Mouse (Mus musculus) inflammation-experienced regulatory T-cells, adult 6 months (primary cell): ENCODE results near the gene Hoxc6. TPM values are rescaled to one million over a fixed set of nuclear protein-coding genes. Genes with fewer than 3 reads are reported as not detected.

Experiments
- ATAC-seq: one replicate; pipeline ENCODE4 v1.8.0; 2017
- polyA plus RNA-seq, 3 experiments: library from polyadenylated mRNA; unstranded; fragments of 100-300 nt; shearing (Covaris generic); gene quantifications; one replicate each; pipeline ENCODE4 v1.2.1; 2017

The Hoxc6 gene
- polyA plus RNA-seq, 3 experiments from 2014 or later: not detected

DNA sequence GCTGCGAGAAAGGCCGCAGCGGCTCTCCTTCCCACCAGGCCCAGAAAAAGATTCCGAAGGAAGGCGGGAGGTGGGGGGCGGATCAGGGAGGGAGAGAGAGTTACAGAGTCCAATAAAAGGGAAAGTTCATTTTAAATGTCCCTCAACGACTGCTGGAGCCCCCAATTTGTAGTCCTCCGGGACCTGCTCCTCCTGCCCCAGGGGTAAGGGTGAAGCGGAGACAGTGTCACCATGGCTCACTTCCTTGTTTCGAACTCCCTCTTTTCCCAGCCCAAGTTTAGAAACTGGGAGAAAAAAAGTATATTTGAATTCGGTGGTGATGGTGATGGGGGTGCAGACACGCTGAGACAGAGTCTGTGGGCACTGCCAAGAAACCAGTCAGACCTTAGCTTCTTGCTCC is 42.5 kb downstream of the Hoxc6 start:
- no peak for ATAC-seq

DNA sequence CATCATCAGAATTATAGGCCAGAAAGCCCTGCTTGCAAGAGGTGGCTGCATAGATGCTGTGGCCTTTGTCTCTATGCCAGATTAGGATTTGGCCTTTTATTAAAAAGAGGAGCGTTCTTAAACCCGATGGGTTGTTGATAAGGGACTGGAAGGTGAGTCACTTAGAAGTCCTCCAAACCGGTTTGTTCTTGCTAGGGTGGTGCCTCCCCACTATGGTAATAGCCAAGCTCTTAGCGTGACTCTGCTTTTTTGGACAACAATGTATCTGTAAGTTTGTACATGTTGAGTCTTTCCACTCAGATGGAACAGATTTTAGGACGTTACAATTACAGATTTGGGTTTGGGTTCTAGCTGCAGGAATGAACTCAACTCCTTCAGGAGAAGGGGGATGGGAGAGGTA is 43.6 kb downstream of the Hoxc6 start:
- no peak for ATAC-seq

DNA sequence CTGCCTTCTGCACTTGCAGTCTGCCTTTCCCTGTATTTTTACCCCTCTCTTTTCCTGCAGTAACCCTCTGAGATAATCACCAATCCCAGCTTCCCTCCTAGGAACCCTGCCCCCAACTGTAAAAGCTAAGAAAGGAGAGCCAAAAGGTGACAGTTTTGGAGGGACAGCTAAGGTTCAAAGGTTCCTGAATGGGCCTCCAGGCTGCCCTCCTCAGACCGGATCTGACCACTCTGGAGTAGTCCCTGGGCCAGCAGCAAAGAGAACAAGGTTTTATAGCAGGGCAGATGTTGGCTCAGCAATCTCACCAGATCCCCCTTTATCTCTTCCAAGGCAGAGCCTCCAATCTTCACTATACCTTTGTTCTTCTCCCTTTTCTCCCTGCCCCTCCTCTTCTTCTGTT is 44.2 kb downstream of the Hoxc6 start:
- ATAC-seq: no peak

DNA sequence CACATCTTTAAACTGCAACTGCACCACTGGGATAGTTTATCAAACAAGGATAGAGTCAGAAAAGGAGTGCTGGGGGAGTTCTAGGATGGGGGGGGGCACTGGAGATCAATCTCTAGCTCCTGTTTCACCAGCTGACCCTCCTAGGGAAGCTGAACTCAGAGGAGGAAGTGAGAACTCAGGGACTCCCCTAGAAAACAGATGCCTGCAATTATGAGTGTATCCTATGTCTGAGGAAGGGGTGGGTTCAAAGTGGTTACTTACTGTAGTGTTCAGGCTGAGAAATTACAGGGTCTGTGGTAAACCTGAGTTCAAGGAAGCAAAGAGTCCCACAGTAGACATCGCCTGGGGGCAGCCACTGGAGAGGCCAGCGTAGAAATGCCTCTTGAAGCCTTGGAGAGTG is 53.6 kb downstream of the Hoxc6 start:
- no peak for ATAC-seq

DNA sequence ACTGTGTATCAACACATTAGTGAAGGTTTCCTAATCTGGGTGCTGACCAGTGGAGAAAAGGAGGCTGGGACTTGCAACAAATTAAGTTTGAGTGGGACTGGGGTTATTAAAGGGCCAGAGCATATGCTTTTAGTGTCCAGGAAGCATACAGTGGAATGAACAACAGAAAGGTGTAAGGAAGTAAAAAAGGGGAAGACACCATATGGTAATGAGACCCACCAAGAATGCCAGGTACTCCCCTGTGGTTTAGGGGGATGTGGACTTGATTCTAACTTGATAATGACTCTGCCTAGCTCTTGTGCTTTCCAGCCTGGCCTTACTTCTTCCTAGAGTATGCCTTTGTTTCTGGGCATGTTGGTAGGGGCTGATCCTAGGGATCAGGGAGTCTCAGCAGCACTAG is 55.2 kb downstream of the Hoxc6 start:
- no peak for ATAC-seq

DNA sequence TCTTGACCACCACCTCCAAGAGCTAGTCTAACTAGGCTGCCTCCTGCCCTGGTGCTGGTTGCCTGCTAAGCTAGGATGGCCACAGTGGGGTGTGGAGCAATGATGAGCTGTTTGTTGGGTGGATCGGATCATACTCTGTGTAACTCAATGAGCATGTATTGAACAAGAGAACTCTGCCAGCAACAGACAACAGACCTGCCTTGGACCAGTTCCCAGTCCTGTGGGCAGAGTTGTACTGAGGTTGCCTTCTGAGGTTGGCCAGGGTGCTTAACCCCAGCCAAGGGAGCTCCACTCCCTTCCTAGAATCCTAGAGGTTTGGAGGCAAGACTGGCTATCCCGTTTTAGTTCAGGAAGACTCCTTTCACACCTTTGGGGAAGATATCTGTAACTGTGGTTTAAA is 58.3 kb downstream of the Hoxc6 start:
- ATAC-seq: no peak

DNA sequence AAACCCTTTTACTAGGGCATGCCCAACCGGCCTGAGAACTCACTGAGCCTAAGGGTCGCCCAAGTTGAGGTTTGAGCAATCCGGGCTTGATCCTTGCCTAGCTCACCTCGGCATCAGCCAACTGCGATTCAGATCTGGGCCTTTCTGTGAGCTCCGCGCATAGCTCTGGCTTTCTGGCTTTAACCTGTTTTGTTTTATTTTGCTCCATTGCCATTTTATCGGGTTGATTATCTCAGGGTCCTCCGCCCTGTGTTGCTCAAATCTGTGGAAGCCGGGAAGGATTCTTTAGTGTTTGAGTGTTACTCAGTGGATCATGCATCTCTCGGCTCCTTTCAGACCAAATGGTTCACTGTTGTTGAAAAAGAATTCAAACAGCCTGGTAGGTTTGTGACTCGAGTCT is 60.7 kb downstream of the Hoxc6 start:
- no peak for ATAC-seq

DNA sequence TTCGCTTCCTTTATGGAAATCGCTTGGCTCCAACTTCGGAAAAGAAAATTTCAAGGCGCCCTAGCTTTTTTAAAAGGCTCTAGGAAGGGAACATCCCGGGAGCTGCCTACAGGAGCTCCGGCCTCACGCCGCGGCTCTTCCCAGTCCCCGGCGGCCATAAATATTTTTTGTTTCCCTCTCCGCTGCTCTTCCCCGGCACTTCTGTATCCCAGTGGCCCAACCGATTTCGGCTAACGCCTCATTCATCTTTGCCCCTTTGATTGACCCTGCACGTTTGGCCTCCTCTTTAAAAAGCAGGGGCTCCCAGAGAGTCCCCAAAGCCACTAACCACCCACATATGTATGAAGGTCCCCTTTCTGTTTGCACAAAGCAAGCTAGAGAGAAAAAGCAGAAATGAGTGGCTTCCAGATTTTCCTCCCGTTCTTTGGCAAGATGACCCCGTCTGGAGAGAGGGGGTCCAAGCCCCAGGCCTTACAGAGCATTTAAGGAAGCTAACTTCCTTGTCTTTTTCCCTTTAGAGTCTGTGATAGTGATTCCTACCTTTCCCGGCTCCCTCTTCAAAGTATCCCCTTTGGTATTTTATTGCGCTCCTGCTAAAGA is 61.4 kb downstream of the Hoxc6 start:
- ATAC-seq: no peak

DNA sequence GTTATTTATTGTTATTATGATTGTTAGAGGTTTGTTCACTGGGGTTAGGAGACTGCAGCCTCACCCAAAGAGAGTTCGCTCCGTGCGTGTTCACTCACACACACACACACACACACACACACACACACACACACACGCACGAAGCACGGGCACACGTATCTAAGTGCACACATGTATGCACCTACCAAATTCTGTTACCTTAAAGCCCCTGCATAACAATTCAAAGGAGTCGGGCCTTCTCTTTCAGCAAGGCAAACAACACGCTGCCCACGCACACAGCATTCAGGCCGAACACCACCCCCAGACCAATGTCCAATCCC is 61.9 kb downstream of the Hoxc6 start:
- ATAC-seq: no peak

DNA sequence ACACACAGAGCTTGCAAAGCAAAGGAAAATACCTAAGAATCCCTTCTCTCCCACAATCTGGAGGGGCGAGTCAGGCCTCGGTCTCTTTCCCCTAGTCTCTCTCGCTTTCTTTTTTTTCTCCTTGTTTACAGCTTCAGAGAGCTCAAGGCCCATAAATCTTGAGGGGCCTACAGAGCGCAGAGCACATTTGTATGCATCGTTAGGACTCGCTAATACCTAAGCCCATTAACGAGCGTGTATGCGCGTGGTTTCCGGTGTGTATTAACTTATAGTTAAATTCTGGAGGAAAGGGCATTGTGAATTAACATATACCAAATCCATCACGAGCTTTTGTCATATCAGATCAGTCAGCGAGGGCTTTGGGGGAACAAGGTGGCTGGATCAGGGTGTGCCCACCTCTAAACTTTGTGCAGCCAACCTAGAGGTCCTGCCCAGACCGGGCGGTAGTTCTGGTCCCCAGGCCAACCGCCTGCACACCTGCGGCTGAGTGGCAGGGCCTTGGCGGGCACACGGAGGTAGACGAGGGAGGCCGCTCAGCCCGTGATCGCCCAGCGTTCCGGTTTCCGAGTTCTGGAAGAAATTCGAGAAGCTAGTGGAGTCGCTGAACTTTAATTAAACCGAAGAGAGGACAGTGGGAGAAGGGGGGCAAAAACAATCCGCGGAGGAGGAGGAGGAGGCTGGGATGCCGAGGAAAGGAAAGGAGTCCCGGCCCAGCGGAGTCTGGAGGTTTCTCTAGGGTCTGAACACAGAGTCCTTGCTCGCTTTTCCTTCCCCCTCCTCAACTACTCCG is 62.5 kb downstream of the Hoxc6 start:
- ATAC-seq: no peak

DNA sequence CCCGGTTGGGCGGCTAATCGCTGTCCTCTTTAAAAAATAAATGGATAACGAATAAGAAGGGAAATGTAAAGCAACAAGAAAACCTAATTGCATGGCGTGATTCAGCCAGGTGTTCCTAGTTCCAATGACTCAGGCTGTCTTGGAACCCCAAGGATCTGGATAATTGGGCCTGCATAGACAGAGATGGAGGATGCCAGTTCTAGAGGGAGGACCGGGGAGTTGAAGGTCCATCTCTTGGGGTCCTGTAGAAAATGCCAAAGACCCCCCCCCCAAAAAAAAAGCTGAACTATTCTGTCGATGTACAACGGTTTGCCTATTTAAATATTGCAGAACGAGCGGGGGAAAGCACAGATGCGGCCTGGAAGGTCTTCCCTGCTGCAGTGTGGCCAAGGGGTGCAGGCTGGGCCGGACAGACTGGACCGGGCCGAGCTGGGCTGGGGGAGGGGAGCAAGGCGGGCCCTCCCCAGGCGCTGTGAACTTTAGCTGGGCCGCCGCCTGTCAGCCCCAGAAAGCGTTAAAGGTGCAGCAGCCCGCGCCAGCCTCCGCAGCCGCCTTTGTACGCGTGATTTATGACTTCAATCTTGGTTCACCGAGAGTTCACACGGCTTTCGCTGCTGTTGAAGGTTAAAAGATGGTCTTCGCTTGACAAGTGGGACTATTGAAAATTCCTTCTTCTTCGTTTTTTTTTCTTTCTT is 63.2 kb downstream of the Hoxc6 start:
- ATAC-seq: no peak

Other genes starting within 250 kb of the Hoxc6 start
- not detected for gene Hoxc13, start 77.2 kb upstream of the Hoxc6 start, polyA plus RNA-seq
- not detected for gene Hoxc12, start 61.5 kb upstream of the Hoxc6 start, polyA plus RNA-seq
- not detected for gene Hoxc11, start 43.8 kb upstream of the Hoxc6 start, polyA plus RNA-seq
- gene Hoxc10, start 31.5 kb upstream of the Hoxc6 start, polyA plus RNA-seq: not detected
- gene Hoxc5, start 30.8 kb upstream of the Hoxc6 start, polyA plus RNA-seq: not detected
- gene Hoxc9, start 21.8 kb upstream of the Hoxc6 start, polyA plus RNA-seq: not detected
- gene Hoxc8, start 7.7 kb upstream of the Hoxc6 start, polyA plus RNA-seq: under 1 TPM in 1 of 3 experiments, not detected in 2; 0.20 TPM
- gene Hoxc4, start 20.7 kb downstream of the Hoxc6 start, polyA plus RNA-seq: not detected
- 1 to 10 TPM; 3.8 to 7.3 (median 6.4) TPM for gene Smug1, start 168.8 kb downstream of the Hoxc6 start, polyA plus RNA-seq
- gene Cbx5, start 241.6 kb downstream of the Hoxc6 start, polyA plus RNA-seq: 10 to 100 TPM; 21.7 to 48.8 (median 23.8) TPM
- gene Hnrnpa1, start 242.2 kb downstream of the Hoxc6 start, polyA plus RNA-seq: 100 to 1,000 TPM; 360 to 441 (median 366) TPM